Mouse (Mus musculus): ENCODE measurements around the gene Gm10638. TPM values are rescaled to one million over a fixed set of nuclear protein-coding genes. Genes with fewer than 3 reads are reported as not detected.

The Gm10638 gene
- total RNA-seq, 2 experiments from 2014 or later, result 6.7 to 8.3 TPM

DNA sequence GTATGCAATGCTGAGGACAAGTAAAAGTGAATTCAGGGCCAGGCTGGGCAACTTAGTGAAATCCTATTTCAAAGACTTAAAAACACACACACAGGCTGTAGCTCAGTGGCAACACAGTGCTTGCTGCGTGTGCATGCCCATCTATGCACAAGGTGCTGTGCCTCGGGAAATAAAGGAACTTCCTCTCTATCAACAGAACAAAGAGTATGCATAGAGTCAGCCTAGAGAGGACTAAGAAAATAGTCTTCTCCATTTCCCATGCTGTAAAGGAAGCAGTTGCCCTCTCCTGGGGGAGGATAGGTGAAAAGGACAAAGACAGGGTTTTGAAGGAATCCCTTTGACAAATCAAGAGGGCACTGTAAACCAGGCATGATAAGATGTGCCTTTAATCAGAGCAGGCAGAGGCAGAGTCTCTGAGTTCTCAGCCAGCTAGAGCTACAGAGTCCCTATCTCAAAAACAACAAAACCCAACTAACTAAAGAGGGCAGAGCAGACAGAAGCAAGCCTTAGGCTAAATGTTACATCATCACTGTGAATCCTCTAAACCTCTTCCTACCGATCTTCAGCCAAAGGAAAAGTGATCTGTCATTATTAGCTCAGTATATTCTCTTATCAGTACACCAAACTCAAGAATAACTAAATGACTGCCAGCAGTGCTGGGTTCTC is 9.9 kb upstream of the Gm10638 start:
- no peak for DNase-seq (ENCODE audit: low spot score in 2 of 2)

DNA sequence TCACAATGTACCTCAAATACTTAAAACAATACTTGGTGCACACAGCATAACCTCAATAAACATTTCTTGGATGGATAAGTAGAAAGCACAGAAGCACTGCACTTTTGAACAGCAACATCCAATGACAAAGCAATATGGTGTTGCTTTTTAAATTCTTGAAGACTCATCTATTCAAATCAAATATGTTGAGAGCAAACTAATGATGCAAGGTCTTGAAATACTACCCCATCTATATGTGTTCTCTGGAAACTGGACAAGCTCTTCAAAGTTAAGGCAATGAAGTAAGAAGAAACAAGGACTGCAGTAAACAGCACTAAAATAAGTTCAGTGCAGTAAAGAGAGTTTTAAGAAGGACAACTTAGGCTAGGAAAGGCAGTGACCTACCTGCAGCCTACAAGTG is 4.6 kb upstream of the Gm10638 start:
- DNase-seq (ENCODE audit: low spot score in 2 of 2), result no peak

DNA sequence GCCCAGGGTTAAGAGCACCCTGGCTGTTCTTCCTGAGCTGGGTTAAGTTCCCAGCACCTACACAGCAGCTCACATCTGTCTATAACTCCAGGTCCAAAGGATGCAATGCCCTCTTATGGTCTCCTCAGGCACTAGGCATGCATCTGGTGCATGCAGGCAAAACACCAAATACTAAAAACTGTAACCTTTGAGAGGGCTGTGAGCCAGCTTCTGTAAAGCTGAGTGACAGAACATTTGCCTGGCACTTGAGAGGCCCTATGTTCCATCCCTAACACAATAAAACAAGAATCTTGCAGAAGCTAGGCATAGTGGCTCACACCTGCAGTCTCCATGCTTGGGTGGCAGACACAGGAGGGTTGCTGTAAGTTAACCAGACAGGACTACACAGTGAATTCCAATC is 3.9 kb upstream of the Gm10638 start:
- no peak for DNase-seq (ENCODE audit: low spot score in 2 of 2)

DNA sequence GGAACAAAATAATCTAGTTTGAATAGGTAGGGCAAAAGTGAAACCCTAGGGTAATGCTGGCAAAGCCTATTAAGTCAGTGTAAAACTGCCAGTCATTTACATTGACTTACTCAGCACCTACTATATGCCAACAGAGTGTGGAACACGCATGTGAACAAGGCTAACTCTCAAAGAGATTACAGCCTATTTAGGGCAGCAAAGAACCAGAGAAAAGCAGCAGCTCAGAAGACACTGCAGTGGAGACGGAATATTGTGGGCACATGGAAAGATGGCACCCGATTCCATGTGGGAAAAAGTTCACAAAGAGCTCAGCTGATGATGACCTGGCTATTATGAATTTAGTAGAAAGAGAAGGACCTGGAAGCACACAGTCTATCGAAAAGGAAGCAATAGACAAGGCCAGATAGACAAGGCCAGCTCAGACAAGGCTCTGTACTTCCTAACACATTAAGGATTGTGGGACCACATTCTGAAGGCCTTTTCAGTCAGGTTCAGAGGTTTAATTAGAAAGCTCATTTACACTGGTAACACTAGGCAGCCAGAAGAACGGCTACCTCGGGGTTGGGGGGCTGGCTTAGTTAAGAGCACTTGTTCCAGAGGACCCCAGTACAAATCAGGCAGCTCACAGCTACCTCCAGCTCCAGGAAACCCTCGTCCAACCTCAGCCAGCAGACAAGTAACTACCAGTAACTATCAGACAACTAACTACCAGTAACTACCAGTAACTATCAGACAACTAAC is 2.7 kb upstream of the Gm10638 start:
- DNase-seq (ENCODE audit: low spot score in 2 of 2), result no peak

DNA sequence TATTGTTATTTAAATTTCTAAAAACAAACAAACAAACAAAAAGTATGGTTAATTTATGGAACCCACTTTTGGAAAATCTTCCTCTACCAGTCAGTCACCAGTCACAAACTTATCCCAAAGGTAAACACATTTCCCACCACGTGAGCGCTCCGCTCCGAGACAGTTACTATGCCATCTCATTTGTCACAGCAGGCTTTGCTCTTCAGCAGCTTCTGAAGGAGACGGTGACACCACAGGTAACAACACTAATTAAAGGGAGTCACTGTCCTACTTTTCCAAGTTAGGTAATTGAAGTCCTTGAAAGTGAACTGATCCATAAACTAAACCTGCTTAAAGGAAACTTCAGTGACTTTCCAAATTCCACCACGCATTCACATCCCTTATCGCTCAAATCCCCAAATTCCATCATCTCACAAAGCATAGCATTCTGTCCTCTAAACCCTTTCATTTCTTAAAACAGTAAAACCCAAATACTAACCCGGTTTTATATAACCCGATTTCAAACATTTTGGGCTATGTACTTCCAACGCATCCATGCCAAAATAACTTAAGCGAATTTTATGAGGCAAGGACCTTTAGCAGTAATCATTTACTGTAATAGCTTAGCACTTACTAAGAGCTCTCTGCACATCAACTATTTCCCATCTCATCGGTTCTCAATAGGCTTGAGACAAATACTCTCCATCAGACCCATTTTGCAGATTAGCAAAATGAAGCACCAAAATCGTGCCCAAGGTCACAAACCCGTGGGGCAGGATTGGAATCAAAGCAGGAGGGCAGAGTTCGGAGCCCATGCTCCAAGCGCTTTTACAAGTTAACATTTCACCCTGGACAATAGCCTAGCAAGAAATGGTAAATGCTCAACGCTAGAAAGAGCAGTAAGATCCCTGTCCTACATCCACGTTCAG is 932 bp upstream of the Gm10638 start:
- DNase-seq (ENCODE audit: low spot score in 2 of 2), result no peak

DNA sequence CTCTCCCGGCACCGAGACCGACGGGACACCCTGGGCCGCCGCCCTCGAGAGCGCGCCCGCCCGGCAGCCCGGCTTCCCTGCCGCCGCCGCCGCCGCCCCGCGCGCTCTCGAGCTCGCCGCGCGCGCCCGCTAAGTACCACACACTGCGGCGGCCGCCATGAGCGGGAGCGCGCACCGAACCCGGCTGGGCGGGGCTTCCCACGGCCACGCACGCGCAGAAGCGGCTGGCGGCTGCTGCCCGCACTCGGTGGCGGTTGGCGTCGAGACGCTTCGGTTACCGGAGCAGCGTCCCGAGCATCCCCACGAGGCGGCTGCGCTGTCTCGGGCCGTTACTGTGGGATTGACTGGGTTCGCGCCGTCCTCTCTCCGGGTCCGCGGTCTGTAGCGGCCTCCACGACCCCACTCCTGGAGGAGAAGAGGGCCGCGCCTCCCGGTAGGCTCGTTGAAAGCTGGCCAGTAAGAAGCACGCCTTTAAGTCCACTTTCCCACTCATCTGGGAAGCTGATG is 489 bp downstream of the Gm10638 start:
- peak; percentile 93 to 95 for DNase-seq (ENCODE audit: low spot score in 2 of 2)

DNA sequence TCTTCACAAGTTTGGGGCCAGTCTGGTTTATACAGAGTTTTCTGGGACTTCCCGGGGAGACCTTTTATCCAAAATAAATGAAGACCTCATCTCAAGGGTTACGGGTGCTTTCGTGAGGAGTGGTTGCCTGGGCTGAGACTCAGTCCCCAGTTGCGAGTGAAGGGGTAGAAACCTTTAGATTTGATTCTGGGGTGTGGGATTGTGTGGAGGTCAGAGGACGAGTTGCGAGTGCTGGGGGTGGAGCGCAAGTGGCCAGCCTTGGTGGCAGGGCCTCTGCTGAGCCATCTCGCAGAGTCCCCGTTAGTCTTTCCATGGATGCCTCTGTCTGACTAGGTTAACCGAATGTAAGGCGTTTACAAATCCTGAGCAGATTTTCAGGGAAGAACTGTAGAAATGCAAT is 1.0 kb downstream of the Gm10638 start:
- DNase-seq (ENCODE audit: low spot score in 2 of 2), result no peak

DNA sequence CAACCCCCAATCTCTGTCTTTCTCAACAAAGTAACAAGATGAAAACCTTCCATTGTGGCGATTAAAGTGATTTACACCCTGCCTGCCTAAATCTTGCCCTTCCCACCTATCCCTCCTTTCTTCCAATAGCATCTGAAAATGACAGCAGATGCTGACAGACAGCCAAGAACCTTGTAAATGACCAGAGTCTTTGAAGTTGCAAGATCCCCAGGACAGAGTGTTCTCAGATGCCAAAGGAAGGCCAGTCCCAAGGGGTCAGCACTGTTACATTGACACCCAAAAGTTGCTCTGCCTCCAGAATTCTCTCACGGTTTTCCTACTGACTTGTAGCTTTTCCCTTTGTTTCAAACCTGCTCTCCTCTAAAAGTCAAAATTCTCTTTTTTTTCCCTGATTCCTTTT is 4.3 kb downstream of the Gm10638 start:
- DNase-seq (ENCODE audit: low spot score in 2 of 2), result no peak

DNA sequence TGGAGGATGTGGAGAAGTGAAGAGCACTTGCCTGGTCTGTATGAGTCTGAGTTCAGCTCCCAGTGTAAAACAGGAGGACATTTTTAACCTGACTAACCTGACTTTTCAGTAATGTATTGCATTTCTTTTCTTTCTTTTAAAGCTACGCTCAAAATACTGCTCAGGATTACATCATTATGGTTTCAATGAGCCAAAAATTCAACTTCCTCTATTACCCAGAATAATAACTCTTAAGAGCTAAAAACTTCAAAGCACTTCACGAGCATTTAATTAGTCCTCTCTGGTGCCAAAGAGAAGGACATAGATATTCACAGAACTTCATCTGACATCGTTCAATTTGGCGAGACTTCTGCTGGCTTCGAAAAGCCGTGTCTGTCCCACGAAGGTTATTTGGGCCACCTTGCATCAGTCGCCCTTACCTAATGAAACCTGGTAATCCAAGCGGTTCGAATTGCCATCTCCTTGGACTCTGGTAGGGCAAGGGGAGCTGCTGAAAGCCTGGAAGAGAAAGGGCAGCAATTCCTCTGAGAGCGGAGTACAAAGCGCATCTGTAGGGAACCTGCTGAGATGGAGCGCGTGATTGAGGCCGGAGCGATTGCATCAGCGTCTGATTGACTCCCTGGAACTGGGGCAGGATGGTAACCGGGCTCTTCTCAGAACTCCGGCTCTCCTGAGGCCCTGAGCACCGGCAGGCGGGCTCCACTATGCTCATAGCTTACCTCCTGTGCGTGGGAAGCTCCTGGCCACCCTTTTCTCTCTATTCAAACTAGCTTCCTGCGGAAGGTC is 11.6 kb downstream of the Gm10638 start:
- no peak for DNase-seq (ENCODE audit: low spot score in 2 of 2)

DNA sequence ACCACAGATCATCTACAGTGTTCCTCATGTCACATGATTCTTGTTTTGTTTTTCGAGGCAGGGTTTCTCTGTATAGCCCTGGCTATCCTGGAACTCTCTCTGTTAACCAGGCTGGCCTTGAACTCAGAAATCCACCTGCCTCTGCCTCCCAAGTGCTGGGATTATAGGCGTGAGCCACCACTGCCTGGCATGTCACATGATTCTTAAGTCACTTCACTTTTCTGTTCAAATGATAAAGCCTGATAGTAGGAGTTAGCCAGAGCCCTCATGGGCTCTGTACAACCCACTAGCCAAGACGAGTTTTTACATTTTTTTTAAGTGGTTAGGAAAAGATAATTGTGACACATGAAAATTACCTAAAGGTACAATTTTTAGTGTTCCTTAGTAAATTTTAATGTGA is 13.2 kb downstream of the Gm10638 start:
- DNase-seq (ENCODE audit: low spot score in 2 of 2), result no peak

DNA sequence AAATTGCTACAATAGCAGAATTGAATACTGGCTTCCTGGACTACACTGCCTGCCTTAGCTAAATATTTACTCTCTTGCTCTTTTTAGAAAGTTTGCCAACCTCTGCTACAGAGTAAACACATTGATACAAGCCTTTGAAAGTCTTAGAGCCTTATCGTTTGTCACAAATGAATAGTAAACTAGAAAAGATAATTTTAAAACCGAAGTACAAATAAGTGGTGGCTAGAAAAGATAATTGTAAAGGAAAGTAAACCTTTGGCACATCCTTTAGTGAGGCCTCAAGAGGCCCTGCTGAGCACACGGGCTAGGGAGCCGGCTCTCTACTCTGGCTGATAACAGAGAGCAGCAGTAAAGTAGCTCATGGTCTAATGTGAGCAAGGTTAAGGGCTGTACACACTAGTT is 13.6 kb downstream of the Gm10638 start:
- DNase-seq (ENCODE audit: low spot score in 2 of 2), result no peak

DNA sequence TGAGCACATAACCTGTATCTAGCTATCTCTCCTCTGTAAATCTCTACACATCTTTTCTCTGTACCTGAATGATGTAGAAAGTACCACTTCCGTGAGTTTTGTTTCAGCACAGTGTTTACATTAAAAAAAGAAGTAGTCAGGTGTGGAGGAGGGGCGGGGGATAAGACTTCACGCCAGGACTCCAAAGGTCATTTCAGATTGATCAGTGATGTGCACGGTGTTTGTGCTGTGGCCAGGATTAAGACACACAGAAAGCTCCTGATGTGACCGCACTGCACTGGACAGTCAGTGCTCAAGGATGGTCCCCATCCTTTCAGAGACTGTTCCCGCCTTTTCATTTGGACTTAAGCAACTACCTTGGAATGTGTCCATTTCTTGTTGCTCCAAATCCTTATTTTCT is 15.2 kb downstream of the Gm10638 start:
- no peak for DNase-seq (ENCODE audit: low spot score in 2 of 2)

DNA sequence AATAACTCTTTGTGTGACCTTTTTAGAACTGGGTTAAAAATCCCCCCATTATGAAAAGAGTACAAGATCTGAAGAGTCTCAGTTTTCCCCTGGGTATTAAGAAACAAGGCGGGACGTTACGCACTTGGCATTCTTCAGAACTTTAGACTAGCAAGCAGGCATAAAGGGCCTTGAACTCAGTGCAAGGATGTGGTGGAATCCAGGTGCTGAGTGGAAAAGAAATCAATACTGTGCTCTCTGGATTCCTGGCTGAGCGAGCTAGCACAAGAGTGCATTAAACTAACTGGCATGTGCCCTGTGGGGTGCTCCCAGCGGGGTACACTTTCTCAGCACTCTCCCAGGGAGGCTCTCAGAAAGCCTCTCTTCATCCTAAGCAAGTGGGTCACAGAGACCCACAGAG is 17.3 kb downstream of the Gm10638 start:
- no peak for DNase-seq (ENCODE audit: low spot score in 2 of 2)

DNA sequence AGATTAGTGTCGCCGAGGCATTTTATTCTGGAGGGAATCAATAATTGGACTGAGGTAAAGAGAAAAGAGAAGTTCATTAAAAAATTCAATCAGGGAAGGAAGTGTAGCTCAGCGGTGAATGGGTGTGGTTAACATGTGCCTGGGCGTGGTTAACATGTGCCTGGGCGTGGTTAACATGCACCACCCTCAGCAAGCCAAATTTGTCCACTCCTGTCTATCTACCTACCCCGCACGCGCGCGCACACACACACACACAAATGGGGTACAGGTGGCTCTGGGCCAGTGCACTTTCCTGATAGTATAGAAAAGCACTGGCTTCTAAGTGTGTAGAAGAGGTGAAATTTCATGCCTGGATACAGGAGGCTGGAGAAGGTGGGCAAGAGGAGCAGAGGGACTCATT is 19.7 kb downstream of the Gm10638 start:
- DNase-seq (ENCODE audit: low spot score in 2 of 2), result no peak

DNA sequence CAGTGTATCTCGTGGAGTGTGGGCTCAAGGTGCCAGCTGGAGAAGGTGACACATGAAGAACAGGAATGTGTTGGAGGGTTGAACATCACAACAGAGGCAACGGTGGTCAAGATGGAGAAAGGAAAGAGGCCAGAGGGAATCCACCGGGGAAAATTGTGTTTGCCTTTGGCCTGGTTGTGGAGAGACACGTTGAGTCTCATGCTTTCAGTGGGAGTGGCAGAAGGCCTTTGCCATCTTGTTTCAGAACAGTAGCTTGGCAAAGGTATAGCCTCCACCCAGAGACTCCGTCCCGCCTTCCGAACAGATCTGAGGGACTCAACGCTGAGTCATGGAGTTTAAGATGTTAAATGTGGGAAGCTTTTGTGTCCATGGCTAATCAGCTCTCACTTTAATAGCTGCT is 20.2 kb downstream of the Gm10638 start:
- no peak for DNase-seq (ENCODE audit: low spot score in 2 of 2)

DNA sequence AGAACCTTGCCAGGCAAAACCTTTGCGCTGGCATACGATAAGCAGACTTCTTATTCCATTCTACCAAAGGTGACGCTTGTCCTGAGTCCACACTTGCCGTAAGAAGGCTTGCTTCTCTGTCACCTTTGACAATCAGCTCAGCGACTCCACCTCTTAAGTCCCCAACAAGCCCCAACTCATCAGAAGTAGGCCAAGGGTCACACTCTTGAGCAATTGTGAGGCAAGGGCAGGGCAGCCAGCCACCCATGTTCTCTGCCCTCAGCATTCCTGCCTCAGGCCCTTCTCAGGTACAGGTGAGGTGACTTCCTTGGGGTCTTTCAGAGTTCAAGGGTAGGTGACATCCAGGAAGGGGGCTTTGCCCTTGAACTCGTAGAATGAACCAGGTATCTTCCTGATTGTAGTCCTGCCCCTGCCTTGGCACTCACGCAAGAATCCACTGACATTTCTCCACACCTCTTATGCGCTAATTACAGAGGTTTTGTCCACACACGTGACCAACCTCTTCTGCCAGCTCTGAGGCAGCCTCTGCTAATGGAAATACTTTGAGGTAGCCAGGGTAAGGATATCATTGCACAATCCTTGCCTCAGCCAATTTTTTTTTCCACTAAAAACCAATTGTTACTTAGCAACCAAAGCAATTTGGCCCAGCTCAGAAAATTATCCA is 21.2 kb downstream of the Gm10638 start:
- DNase-seq (ENCODE audit: low spot score in 2 of 2), result no peak

DNA sequence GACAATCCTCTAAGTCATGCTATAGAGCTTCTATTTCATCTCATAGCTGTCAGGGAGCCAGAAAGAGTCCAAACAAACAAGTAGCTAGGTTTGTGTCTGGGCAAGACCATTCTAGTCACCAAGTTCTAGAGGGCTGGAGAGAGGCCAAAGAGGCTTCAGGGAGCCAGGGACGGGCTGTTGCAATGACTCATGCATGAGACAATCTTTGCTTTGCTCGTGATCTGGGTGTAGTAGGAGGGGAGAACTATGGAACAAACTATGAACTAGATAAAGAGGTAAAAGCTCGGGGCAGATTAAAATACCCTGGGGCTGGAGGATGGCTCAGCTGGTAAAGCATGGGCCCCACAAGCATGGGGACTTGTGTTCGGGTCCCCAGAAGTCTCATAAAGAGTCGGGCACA is 23.0 kb downstream of the Gm10638 start:
- peak in 1 of 2 experiments; percentile 43 for DNase-seq (ENCODE audit: low spot score in 2 of 2)

DNA sequence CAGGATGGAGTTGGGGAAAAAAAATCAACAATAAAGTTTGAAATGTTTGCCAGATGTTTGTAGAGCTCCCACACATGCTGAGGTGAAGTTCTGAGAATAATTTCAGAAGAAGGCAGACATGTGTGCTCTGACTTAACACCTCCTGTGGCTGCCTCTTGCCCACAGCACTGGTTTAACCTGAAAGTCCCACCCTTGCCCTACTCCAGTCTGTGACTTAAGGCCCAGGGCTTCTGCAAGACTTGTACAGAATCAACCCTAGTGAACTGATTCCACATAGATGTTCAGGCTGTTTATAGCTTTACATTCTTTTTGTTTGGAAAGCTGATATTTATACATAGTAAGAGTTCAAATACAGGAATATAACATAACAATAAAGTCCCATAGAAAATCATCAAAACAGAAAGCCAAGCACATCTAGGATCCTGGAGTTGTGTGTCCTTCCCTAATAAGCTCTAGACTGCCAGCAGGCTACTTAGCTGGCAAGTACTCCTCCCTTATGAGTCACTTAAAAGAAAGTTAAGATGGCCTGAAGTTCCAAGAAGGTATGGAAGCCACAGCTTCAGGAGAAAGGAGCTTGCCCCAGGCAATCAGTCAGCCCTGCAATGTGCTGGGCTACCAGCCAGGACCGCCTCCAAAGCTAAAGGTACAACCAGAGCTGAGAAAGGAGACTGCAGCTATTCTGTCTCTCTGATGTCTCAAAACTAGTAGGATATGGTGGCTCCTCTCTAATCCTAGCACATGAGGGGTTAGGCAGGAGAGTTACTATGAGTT is 24.6 kb downstream of the Gm10638 start:
- DNase-seq (ENCODE audit: low spot score in 2 of 2), result no peak

DNA sequence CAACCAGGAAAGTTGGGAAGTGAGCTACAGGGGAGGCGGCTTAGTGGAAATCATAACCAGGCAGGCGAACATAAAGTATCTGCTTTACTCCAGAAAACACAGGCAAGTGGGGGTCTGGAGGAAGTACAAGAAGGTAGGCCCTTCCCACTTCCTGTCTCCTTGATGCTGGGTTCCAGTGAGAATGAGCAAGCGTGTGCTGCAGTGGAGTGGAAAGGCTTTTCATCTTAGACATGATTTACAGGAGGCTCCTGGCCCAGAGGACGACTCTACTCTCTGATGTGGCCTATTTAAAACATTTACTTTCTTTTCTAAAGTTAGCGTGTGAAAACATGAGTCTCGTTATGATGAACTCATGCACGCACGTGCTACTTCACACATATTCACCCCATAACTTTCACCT is 33.7 kb downstream of the Gm10638 start:
- DNase-seq (ENCODE audit: low spot score in 2 of 2), result no peak

DNA sequence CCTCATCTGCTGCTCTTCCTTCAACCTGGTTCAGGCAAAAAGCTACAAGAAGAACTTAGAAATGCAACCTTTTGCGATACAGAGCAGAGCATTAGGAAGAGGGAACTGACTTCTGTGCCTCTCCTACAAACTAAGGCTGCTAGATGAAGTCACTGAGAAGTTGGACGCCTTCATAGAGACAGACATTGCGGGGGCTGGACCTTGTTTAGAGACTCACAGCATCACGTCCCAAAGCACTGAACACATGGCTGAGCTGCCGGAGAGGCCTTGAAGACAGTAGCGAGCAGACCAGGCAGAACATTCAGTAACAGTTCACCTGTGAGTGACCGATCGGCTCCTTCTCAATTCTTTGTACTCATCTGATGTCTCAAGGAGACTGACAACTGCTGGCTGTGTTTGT is 35.6 kb downstream of the Gm10638 start:
- no peak for DNase-seq (ENCODE audit: low spot score in 2 of 2)

All from gastrocnemius, postnatal 4 days (tissue).